ENCODE assay signal across 28 mouse cellular contexts in genomic region chr3:37890202-37890601, GRCm38 (mm10).
DNase-seq lines count a peak whose midpoint lies in the region; ATAC-seq and TF ChIP-seq lines count a peak whose summit lies in the region.
"Had no signal": no experiment of that assay in that cellular context is flagged by ENCODE, and none has a peak within 500 bp of the region (broad histone marks: within the 10 kb centered on the region; RNA-seq: fewer than 3 reads in every experiment).

No protein-coding gene starts in this region.

- no peak overlapping the region for H3K4me2 ChIP-seq in midbrain, embryonic 14.5 days (ENCODE audit: low read length)
- no peak overlapping the region for H3K4me2 ChIP-seq in midbrain, postnatal 0 days (ENCODE audit: low read depth, low read length, poor library complexity, severe bottlenecking)
- H3K4me2 ChIP-seq: embryonic facial prominence, embryonic 13.5 days; embryonic facial prominence, embryonic 15.5 days; forebrain, embryonic 12.5 days had no signal

- H3K27me3 ChIP-seq in midbrain, embryonic 14.5 days (ENCODE audit: control insufficient read depth, insufficient read depth, low read length): no peaks in the 10 kb centered on the region
- H3K27me3 ChIP-seq in midbrain, postnatal 0 days (ENCODE audit: insufficient read depth, low read length): no peaks in the 10 kb centered on the region
- H3K27me3 ChIP-seq: CH12.LX; embryonic facial prominence, embryonic 13.5 days; embryonic facial prominence, embryonic 15.5 days; Patski had no signal

- no peak overlapping the region for H3K9ac ChIP-seq in midbrain, embryonic 14.5 days (replicated peaks; ENCODE audit: low read length)
- no peak overlapping the region for H3K9ac ChIP-seq in midbrain, postnatal 0 days (replicated peaks; ENCODE audit: low read length, poor library complexity, severe bottlenecking)
- H3K9ac ChIP-seq: embryonic facial prominence, embryonic 13.5 days; embryonic facial prominence, embryonic 15.5 days; forebrain, embryonic 12.5 days had no signal

- TF ChIP-seq CTCF in midbrain, postnatal 0 days (IDR thresholded peaks at IDR 0.05): no peak
- TF ChIP-seq CTCF in brain, embryonic 14.5 days (IDR thresholded peaks at IDR 0.05; ENCODE audit: borderline replicate concordance, extremely low read depth, insufficient read depth, insufficient read length): no peak

- no peaks in the 10 kb centered on the region for H3K4me1 ChIP-seq in midbrain, embryonic 14.5 days (ENCODE audit: control insufficient read depth, insufficient read depth, low read length)
- no peaks in the 10 kb centered on the region for H3K4me1 ChIP-seq in midbrain, postnatal 0 days (ENCODE audit: insufficient read depth, low read length)
- H3K4me1 ChIP-seq: embryonic facial prominence, embryonic 15.5 days; forebrain, embryonic 12.5 days had no signal

- H3K9me3 ChIP-seq in midbrain, embryonic 14.5 days (ENCODE audit: control insufficient read depth, low read length): no peaks in the 10 kb centered on the region
- no peaks in the 10 kb centered on the region for H3K9me3 ChIP-seq in midbrain, postnatal 0 days (ENCODE audit: low read length)
- H3K9me3 ChIP-seq: embryonic facial prominence, embryonic 15.5 days; G1E had no signal

- 0 out of 2 replicates have a peak overlapping the region, but pooled peaks have one; percentile 52 for H3K27ac ChIP-seq in midbrain, embryonic 14.5 days (replicated peaks; ENCODE audit: low read depth, low read length)
- no peak overlapping the region for H3K27ac ChIP-seq in midbrain, postnatal 0 days (ENCODE audit: low read depth, low read length)
- H3K27ac ChIP-seq: embryonic facial prominence, embryonic 13.5 days; embryonic facial prominence, embryonic 15.5 days; forebrain, embryonic 10.5 days; forebrain, embryonic 12.5 days had no signal

- ATAC-seq in midbrain, embryonic 14.5 days (ENCODE audit: low FRiP score, low TSS enrichment): no peak
- no peak for ATAC-seq in midbrain, postnatal 0 days (ENCODE audit: low FRiP score)
- ATAC-seq: activated CD4-positive, CD25-positive, alpha-beta regulatory T cell, adult 4 months; CD4-positive, CD25-positive, alpha-beta regulatory T cell, adult 4 months; forebrain, embryonic 14.5 days; forebrain, embryonic 16.5 days; Patski had no signal

- TF ChIP-seq POLR2A in brain, embryonic 14.5 days (IDR thresholded peaks at IDR 0.05; ENCODE audit: borderline replicate concordance, extremely low read depth, insufficient read depth, insufficient read length, poor library complexity, severe bottlenecking): no peak

- peak; percentile 40 for DNase-seq in heart, adult 11 months
- DNase-seq in heart, postnatal 4 days: no peak
- DNase-seq in midbrain, embryonic 14.5 days: peak; percentile 43
- no peak for DNase-seq in midbrain, postnatal 0 days (ENCODE audit: low spot score)
- DNase-seq in brain, embryonic 14.5 days (ENCODE audit: low read depth): peak; percentile 51
- DNase-seq: adrenal gland, adult 8-10 months; adrenal gland, postnatal 14 days; adrenal gland, postnatal 36 days; B cell, adult 2 months; cerebellum, adult 11 months; cerebellum, adult 18-20 months; cerebellum, adult 8-10 months; cerebellum, adult 9-11 months; cerebellum, postnatal 14 days; cerebellum, postnatal 36 days; embryo, embryonic 11 days had no signal

- no peaks in the 10 kb centered on the region for H3K36me3 ChIP-seq in midbrain, embryonic 14.5 days (ENCODE audit: control insufficient read depth, insufficient read depth, low read length)
- H3K36me3 ChIP-seq in midbrain, postnatal 0 days (ENCODE audit: insufficient read depth, low read length): no peaks in the 10 kb centered on the region
- H3K36me3 ChIP-seq: embryonic facial prominence, embryonic 13.5 days; embryonic facial prominence, embryonic 15.5 days; forebrain, embryonic 10.5 days; forebrain, embryonic 12.5 days; G1E had no signal

- 39% methylated on average over 1 of the region's 1 CpGs for WGBS in midbrain, embryonic 14.5 days
- 64% methylated on average over 1 of the region's 1 CpGs for WGBS in midbrain, postnatal 0 days

- no peak overlapping the region for H3K4me3 ChIP-seq in midbrain, embryonic 14.5 days (replicated peaks; ENCODE audit: low read depth, low read length)
- H3K4me3 ChIP-seq in midbrain, postnatal 0 days (ENCODE audit: low read depth, low read length): no peak overlapping the region
- H3K4me3 ChIP-seq: embryonic facial prominence, embryonic 13.5 days; embryonic facial prominence, embryonic 15.5 days; erythroblast, embryonic 14.5 days; forebrain, embryonic 10.5 days; forebrain, embryonic 12.5 days had no signal

Comparison
In these comparisons a context has a peak if more than half of its experiments do, and no peak if none do; other contexts are left out.
1. DNase-seq: peak in heart, adult 11 months (single experiment), midbrain, embryonic 14.5 days (single experiment) and brain, embryonic 14.5 days (single experiment); none in heart, postnatal 4 days (single experiment) and midbrain, postnatal 0 days (single experiment).